Mouse (Mus musculus) layer of hippocampus, adult 11-12 months (tissue): ENCODE data around the gene Gpr137b.
"Not testable (repeated sequence)": the region's sequence is repeated elsewhere in the genome, so short reads cannot be mapped to it uniquely, and the experiment has no call there.

Source experiments
- DNase-seq: peaks from one replicate; pipeline ENCODE4 v3.0.0; 2022; ENCODE audit warnings: low spot score

Gpr137b gene

DNA sequence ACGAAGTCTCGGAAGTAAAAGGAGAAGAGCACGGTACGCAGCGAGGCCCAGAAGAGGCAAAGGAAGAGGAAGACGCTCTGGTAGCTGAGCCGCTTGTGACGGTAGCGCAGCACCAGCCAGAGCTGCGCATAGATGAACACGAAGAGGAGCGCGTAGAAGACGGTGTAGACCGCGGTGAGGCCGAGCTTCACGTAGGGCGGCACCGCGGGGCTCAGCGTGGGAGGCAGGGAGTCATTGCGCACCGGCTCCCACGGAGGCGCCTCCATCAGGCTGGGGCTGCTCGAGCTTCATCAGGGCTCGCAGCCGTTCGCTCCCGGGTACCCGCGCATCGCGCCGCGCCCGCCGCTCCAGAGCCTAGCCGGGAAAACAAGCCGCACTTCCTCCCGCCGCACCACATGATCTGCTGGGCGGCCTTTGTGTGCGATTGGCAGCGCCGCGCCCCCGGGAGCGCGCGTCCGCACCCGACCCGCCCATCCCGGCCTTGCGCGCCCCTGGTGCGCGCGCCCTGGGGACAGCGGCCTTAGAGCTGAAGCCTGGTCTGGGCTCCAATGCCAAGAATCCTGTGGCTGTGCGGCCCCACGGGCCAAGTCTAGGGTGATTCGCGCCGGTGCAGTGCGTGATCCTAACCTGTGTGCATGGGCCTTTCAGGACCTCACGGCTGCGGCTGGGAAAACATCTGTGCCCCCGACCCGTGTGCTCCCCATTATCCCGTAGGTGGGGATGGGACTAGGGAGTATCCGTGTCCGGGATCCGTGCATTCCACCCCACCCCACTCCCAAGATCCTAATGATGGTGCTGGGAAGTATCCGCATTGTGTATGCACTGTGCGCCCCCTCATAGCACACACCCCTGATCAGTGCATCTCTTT lies at the start of gene Gpr137b:
Gpr137b (minus strand) TSS at position 787 of the 868 bp plus-strand sequence.
- DNase-seq, result peak; percentile 55

DNA sequence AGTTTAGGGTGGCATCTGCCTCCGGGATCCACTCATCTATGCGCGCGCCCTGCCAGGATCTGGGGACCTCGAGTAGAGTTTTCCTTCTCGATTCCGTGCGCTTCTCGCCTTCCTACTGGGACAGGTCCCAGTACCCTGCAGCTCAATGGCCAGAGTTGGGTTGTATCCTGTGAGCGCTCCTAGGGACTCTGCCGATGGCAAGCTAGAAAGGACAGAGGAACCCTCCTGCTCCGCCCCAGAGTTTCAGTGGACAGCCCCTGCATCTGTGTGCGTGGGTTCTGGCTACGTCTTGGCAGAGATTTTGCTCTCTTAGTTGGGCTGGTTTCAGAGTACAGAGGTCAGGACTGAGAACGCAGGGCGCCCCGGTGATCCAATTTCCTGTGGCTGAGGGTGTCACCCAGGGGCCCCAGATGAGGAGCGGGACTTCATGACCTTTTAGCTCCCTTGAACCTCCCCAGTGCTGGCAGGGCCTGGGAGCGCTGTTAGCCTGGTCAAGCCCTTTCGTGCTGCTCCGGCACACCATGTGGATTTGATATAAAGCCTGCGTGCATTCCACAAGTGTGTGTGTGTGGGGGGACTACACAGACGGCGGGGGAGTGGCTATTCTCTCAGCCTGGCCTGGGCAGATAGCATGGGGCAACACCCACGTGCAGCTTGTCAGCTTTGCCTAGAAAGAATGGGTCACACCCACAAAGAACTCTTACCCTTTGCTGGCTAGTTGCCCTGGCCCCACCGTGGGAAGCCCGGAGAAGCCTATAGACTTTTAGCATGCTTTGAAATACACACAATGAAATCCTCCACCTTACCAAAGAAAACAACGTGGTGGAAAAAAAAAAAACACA lies 44.5 kb upstream of the Gpr137b start:
- not testable (repeated sequence) for DNase-seq

DNA sequence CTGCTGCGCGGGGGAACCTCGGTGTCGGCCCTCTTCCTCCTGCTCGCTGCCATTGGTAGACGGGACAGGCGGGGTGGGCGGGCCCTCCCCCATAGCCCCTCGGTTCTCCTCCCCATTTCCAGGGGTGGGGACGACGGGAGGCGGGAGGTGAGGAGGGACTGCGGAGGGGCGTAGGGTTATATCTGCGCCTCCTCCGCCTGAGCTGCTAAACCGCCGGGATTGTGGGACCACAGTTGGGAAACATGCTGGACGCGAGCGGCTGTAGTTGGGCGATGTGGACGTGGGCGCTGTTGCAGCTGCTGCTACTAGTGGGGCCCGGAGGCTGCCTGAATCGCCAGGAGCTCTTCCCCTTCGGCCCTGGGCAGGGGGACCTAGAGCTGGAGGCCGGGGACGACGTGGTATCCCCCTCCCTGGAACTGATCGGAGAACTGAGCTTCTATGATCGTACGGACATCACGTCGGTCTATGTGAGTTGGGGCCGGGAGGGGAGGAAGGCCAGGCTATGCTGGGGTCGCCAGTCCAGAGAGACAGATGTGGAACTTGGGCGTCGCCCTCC lies 43.7 kb upstream of the Gpr137b start, which contains the start of gene Nid1:
Nid1 (plus strand) TSS at position 92 of the 556 bp plus-strand sequence.
- not testable (repeated sequence) for DNase-seq

DNA sequence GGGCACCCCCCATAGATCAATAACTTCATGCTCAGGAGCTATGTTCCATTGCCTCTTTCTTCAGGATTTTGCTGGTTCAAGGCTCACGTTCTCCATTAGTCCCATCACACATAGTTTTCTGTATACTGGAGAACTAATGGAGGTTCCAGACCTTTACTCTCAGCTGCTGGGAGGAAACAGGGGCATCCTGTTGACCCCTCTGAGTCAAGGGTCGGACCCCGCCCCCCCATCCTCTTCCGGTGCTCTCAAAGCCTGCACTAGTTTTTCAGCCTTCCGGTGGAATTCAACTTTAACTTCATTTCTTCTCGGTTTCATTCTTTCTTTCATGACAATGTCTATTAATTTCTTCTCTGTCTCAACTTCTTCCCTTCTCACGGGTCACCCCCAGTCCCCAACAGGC lies 42.3 kb upstream of the Gpr137b start:
- DNase-seq, result not testable (repeated sequence)

DNA sequence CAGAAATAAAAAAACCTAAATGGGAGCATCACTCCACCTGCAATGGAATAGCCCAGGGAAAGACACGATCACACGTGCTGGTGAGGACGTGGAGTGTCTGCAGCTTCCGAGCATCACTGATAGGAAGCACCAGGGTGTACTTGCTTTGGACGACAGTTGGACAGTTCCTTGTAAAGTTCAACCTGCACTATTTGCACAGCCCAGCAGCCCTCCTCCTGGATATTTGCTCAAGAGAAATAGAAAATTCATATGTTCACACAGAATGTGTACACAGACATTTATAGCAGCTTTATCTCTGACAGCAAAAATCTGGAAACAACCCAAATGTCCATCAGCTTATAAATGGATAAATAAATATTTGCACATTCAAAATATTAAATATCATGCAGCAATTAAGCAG lies 29.5 kb upstream of the Gpr137b start:
- DNase-seq, result not testable (repeated sequence)

DNA sequence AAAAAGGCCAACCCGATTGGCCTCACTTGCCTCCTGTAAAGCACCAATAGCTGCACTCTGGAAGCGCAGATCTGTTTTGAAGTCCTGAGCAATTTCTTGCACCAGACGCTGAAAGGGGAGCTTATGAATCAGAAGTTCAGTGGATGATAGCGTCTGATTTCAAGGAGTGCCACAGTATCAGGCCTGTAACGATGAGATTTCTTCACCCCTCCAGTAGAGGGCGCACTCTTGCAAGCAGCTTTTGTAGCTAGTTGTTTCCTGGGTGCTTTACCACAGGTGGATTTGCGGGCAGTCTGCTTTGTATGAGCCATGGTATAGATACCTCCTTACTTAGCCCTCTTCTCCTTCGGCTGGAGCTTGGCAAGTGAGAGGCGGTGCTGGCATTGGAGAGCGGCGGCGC lies 25.0 kb upstream of the Gpr137b start:
- DNase-seq, result not testable (repeated sequence)

DNA sequence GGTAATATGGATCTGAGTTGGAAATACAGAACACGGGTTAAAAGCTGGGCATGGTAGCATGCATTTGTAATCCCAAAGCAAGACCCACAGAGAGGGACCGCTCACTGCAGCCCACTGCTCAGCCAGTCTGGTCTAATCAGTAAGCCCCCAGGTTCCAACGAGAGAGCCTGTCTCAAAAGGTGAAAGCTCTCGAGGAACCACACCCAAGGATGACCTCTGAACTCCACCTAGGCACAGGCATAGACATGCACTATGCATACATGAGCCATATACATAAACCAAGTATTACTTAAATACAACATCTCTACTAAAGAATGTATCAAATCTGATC lies 22.2 kb upstream of the Gpr137b start:
- not testable (repeated sequence) for DNase-seq

DNA sequence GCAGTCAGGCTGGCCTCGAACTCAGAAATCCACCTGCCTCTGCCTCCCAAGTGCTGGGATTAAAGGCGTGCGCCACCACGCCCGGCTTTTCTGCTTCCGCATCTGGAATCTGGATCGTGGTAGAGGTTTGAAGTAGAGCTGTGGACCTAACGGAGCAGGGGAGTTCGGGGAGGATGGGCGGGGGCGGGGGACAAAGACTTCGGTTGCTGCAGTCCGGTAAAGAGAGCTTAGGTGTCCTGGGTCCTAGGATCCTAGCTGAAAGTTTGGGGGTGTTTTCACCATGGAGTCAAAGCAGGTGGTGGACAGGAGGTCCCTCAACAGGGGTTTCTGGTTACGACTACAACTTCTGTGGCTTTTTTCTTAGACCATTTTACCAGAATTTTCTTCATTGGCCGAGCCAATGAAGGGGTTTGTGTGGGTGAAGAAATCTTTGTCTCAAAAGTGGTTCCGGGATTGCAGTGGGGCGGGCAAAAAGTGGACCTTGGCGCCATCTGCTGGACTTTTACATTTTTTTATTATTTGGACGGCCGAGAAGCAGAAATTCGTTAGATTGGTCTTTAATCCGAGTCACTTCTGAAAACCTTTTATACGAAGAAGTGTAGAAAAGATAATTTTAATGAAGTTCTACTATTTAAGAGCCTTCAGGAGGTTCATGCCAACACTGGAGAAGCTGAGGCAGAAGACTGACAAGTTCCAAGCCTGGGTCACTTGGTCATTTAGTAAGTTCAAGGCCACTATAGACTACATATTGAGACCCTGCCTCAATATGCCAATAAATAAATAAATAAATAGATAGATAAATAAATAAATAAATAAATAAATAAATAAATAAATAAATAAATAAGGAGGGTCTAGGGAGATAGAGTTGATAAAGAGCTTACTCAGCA lies 21.5 kb upstream of the Gpr137b start:
- peak; percentile 65 for DNase-seq

DNA sequence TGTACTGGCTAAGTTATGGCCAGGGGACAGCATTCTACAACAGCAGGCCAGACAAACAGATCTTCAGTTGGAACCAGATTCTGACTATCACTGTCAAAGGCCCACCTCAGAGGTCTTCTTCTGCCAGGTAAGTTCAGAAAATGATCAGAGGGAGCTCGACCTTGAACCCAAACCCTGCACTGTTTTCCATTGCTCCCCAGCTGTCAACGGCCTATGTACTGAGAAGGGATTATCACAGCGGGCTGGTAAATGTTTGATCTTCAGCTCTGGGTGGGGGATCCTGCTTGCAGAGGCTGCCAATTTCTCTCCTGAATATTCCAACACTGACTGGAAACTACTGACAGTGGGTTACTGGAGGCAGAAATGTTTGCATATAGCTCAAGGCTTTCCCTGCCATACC lies 20.4 kb upstream of the Gpr137b start:
- no peak for DNase-seq

DNA sequence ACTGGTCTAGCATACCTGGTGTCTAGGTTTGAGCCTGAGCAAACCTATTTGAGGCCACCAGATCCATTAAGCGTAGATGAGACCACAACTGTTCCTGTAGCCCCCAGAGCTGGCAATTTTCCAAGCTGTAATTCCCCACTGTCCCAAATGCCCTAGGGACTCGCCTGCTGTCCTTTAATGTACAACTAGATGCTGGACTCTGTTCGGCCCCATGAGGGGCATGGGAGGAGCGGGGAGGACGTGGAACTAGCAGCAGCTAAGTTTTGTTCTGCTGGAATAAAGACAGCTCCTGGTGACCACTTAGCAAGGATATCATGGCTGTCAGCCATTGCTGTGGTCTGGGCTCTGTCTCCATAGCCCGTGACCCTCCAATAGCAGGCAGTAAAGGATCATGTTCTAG lies 11.7 kb upstream of the Gpr137b start:
- not testable (repeated sequence) for DNase-seq

DNA sequence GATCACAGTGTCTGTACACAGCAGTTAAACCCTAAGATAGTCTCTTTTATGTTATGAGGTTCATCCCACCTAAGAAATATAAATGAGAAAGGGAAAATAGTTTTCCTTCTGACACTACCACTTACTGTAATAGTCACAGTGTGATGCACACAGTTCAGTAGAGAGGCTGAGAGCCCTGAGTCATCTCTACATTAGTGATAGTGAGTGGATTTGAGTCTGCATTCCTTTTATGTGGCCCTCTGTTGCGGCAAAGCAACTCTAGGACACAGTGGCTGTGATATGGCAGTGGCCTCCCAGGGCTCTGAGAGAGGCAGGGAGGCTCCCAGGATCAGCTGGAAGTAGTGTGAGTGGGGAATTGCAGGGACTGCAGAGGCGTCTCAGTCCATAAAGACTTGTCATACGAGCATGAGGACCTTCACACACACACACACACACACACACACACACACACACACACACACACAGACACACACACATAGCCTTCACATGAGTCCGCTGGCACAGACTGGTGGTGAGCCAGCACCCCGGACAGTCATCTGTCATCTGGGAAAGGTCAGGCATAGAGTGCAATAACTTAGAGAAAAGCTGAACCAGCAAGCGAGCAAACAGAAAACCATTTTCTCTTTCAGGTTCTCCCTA lies 10.8 kb upstream of the Gpr137b start:
- DNase-seq, result not testable (repeated sequence)

DNA sequence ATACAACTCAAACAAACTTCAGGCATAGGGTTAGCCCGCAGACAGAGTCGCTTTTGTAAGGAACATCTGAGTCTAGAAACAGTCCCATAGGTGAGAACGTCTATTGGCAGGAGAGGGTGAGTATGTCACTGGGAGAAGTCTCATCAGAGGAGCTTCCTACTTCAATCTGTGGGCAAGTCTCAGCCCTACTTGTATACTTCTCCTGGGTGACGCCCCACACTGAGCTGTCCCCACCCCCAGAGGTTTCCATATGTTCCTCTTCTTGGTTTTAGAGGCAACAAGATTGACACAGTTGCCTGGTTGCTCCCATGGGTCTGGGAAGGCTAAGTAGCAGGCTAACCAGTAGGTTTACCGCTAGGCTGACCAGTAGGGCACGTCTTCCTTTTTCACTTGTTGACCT lies 10.0 kb upstream of the Gpr137b start:
- DNase-seq, result not testable (repeated sequence)

DNA sequence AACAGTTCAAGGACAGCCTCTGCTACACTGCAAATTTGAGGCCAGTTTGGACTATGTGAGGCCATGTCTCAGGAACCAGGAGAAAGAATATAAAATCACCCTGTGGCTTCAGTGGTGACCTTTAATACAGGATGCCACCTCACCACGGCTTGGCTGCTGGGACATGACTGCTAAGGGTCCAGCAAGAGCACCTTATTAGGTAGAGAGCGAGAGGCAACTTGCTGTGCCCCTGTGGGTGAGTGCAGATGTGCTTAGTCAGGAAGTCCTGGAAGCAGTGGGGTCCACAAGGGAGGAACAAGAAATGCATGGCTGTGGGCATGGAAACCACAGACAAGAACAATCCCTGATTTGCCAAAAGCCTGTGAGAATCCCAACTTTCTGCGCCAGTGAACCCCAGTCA lies 9.6 kb upstream of the Gpr137b start:
- not testable (repeated sequence) for DNase-seq

DNA sequence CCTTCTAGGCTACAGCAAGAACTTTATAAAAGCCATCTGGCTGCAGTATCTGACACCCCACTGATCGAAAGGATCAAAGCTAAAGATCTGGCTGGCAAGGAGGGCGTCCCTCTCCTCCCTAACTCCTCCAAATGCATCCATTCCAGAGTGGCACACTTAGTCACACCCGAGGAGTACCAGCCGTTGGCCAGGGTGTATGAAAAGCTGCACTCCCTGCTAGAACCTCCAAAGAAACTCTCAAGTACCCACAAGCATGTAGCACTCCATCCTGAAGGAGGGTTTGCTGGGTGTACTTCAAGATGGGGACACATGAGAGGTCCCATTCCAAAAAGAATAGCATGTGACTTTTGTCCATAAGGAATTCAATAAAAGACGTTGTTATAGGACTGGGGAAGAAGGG lies 9.0 kb upstream of the Gpr137b start:
- DNase-seq, result not testable (repeated sequence)

DNA sequence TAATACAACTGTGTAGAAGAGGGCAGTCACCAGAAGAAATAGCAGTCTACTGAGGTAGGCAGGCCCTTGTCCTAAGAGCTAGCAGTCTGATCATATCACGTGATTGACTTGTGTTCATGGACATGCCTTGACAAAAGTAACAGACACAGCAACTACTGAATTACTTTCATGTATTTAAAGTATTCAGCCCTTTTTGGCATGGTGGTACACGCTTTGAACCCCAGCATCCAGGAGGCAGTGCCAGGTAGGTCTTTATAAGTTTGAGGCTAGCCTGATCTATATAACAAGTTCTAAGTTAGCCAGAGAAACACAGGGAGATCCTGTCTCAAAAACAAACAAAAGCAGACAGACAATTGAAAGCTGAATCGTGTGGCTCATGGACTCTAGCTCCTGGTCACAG lies 7.0 kb upstream of the Gpr137b start:
- DNase-seq, result not testable (repeated sequence)

DNA sequence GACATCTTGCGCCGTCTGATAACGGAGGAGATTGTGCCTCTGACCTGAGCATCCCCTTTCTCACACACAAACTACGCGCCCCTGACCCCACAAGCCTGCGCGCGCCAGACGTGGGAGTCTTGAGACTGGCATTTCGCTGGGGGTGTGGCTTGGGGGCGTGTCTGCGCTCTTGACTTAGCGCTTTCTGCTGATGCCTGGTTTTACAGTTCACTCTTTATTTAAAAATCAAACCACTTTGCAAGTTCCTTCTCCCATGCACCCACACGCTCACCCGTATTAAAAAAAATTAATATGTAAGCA lies 232 bp upstream of the Gpr137b start:
- DNase-seq, result not testable (repeated sequence)

DNA sequence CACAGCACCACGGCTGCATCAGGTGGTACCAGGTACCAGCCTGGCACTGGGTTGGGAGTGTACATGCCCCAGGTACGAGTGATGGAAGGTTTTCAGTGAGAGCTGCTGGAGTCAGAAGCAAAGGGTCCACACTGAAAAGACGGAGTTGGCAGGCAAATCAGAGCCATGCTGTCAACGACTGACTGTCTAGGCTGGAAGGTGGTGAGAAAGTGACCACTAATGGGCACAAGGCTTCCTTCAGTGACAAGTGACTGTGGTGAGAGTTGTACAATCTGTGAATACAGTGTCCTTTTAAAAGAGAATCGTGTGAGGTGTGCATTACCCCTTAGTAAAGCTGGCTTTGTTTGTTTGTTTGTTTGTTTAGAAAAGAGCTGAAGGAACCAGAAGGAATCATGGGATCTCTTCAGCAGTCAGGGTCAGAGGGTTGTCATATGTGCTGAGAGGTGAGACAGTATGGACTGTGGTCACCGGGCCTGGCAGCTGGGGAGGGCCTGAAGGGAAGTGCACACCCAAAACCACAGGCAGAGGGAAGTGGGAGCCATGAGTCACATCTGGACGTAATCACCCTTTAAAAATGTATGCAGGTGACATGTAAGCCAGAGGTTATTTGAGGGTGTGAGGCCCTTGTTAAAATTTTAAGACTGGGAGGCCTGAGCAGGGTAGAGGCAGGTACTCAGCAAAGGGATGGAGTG lies 15.5 kb downstream of the Gpr137b start:
- not testable (repeated sequence) for DNase-seq

DNA sequence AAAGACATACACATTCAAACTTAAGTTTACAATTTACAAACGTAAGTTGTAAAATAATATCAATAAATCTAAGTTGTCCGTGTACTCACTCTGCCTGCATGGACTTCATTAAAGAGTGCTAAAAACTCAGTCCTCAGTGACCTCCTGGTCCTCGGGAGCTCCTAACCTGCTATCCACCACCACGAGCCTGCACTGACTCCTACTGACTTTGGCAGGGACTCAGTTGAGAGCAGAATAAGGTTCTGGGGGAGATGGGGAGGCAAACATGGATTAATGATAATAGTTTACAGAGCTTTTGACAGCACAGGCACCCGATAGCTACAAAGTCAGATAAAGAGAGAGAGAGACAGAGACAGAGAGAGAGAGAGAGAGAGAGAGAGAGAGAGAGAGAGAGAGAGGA lies 16.6 kb downstream of the Gpr137b start:
- DNase-seq, result no peak

DNA sequence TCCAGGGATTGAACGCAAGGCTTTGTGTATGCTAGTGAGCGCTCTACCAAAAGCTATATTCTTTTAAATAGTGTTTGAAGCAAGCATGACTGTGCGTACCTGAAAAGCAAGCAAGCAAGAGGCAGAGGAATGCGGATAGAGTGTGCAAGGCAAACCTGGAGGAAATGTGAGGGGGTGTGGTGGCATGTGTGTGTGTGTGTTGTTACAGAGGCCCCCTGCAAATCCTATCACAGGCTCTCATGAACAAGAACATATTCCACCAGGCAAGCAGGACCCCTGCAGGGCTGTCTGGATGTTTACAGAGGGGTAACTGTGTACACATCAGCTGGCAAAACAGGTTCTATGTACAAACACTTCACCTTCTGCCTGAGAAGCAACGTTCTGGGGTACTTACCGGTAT lies 19.8 kb downstream of the Gpr137b start:
- not testable (repeated sequence) for DNase-seq

DNA sequence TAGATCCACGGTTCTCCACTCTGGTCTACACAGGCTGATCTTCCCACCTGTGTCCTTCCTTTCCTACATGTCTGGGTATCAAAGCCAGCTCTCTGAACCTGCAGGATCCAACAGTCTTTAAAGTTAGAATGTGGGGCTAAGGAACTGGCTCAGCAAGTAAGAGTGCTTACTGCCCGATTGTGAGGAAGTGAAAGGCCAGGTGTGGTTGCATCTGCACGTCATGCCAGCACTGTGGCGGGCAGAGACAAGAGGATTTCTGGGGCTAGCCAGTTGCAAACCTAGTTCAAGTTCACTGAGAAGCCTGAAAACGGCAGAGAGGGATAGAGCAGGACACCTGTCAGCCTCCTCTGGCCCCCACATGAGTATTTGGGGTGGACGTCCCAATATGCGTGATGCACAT lies 22.4 kb downstream of the Gpr137b start:
- not testable (repeated sequence) for DNase-seq

DNA sequence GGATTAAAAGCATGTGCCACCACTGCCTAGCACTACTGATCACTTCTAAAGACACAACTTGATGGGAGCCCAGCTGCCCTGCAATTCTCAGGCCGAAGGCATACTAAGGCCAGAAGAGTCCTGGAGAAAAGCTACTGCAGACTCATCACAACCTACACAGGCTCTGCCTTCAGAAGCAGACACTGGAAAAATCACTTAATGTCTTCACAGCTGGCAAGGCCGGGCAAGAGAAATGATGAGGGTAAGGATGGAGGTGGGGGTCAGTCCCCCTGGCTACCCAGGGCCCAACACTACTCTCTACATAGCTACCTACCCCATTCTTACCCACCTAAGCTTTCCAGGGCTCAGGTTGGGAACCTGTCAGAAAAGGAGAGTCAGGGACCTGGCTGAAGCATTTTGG lies 27.4 kb downstream of the Gpr137b start:
- not testable (repeated sequence) for DNase-seq
